Mouse (Mus musculus) bone marrow macrophage, adult 2 months (primary cell): ENCODE data around the gene Gm21987. TPM values are rescaled to one million over a fixed set of nuclear protein-coding genes. Genes with fewer than 3 reads are reported as not detected.

Source experiments
- H3K27ac ChIP-seq: 2 replicates; pipeline ENCODE4 v1.5.1; 2012; ENCODE audit warnings: low read depth, low read length; ENCODE audit not compliant: insufficient read depth
- H3K4me1 ChIP-seq: 2 replicates; pipeline ENCODE4 v1.6.1; 2012; ENCODE audit warnings: low read length; ENCODE audit not compliant: control insufficient read depth, insufficient read depth
- H3K4me3 ChIP-seq: 2 replicates; pipeline ENCODE4 v1.5.1; 2012; ENCODE audit warnings: mild to moderate bottlenecking, low read length, moderate library complexity; ENCODE audit not compliant: insufficient read depth
- CTCF ChIP-seq: IDR thresholded peaks from 2 replicates; pipeline ENCODE4 v1.5.1; 2012; ENCODE audit warnings: low read depth, mild to moderate bottlenecking, low read length, moderate library complexity
- POLR2A ChIP-seq: IDR thresholded peaks from 2 replicates; pipeline ENCODE4 v1.6.1; 2012; ENCODE audit warnings: mild to moderate bottlenecking, low read depth, low read length, borderline replicate concordance
- polyA plus RNA-seq: library from polyadenylated mRNA; stranded (reverse); fragments of >200 nt; gene quantifications from 2 replicates; pipeline ENCODE4 v1.2.4, GENCODE M21; 2012; ENCODE audit not compliant: missing spikeins, insufficient read depth, insufficient read length

Gene Gm21987
- polyA plus RNA-seq, 1 experiment: not detected

GRCm38 (mm10) chr16:38400311-38400960 is 53.6 kb downstream of the Gm21987 start:
- H3K27ac ChIP-seq: no peak overlapping the region
- TF ChIP-seq CTCF: no peak
- TF ChIP-seq POLR2A: no peak
- H3K4me3 ChIP-seq: no peak overlapping the region
- peaks cover 21% of the 10 kb centered on the region for H3K4me1 ChIP-seq

GRCm38 (mm10) chr16:38401468-38401867 is 54.6 kb downstream of the Gm21987 start:
- TF ChIP-seq POLR2A (no peak), CTCF (no peak)
- H3K27ac ChIP-seq: no peak overlapping the region
- H3K4me1 ChIP-seq: peaks cover 20% of the 10 kb centered on the region
- no peak overlapping the region for H3K4me3 ChIP-seq

GRCm38 (mm10) chr16:38403639-38404038 is 56.8 kb downstream of the Gm21987 start:
- no peak overlapping the region for H3K27ac ChIP-seq

GRCm38 (mm10) chr16:38406293-38406692 is 59.5 kb downstream of the Gm21987 start:
- H3K27ac ChIP-seq: no peak overlapping the region
- H3K4me3 ChIP-seq: no peak overlapping the region
- peaks cover 23% of the 10 kb centered on the region for H3K4me1 ChIP-seq
- TF ChIP-seq POLR2A (no peak), CTCF (no peak)

More at GRCm38 (mm10) chr16:38403639-38404038, 56.8 kb downstream of the Gm21987 start:
- Histone ChIP-seq H3K4me1 (peaks cover 22% of the 10 kb centered on the region), H3K4me3 (no peak overlapping the region)
- no peak for TF ChIP-seq CTCF
- TF ChIP-seq POLR2A: no peak

GRCm38 (mm10) chr16:38406708-38407107 is 59.9 kb downstream of the Gm21987 start:
- Histone ChIP-seq H3K4me3 (no peak overlapping the region), H3K4me1 (peaks cover 23% of the 10 kb centered on the region)

GRCm38 (mm10) chr16:38407584-38407983 is 60.7 kb downstream of the Gm21987 start:
- Histone ChIP-seq H3K27ac (no peak overlapping the region), H3K4me3 (no peak overlapping the region), H3K4me1 (peaks cover 23% of the 10 kb centered on the region)
- TF ChIP-seq POLR2A (no peak), CTCF (no peak)

More at GRCm38 (mm10) chr16:38406708-38407107, 59.9 kb downstream of the Gm21987 start:
- no peak overlapping the region for H3K27ac ChIP-seq
- TF ChIP-seq CTCF: no peak
- TF ChIP-seq POLR2A: no peak

GRCm38 (mm10) chr16:38408416-38408815 is 61.6 kb downstream of the Gm21987 start:
- H3K27ac ChIP-seq: no peak overlapping the region

More at GRCm38 (mm10) chr16:38408416-38408815, 61.6 kb downstream of the Gm21987 start:
- TF ChIP-seq POLR2A (no peak), CTCF (no peak)
- H3K4me1 ChIP-seq: peaks cover 20% of the 10 kb centered on the region
- H3K4me3 ChIP-seq: no peak overlapping the region

Other genes with a start within 250 kb of the Gm21987 start
- not detected in 2 replicates for gene Nr1i2, start 52.2 kb upstream of the Gm21987 start, polyA plus RNA-seq
- gene Maats1, start 4.9 kb upstream of the Gm21987 start, polyA plus RNA-seq: not detected in 2 replicates
- 115 and 119 TPM in 2 replicates for gene Cox17, start within 50 bp of the Gm21987 start, polyA plus RNA-seq
- not detected in 2 replicates for gene Popdc2, start 15.2 kb downstream of the Gm21987 start, polyA plus RNA-seq
- not detected in 2 replicates for gene Pla1a, start 86.1 kb downstream of the Gm21987 start, polyA plus RNA-seq
- gene Adprh, start 105.7 kb downstream of the Gm21987 start, polyA plus RNA-seq: 32.8 and 38.1 TPM in 2 replicates
- gene Cd80, start 108.5 kb downstream of the Gm21987 start, polyA plus RNA-seq: 7.7 and 8.9 TPM in 2 replicates
- gene Timmdc1, start 175.6 kb downstream of the Gm21987 start, polyA plus RNA-seq: 11.9 and 13.1 TPM in 2 replicates
- gene Poglut1, start 203.2 kb downstream of the Gm21987 start, polyA plus RNA-seq: 26.0 and 28.2 TPM in 2 replicates
- gene Tmem39a, start 211.7 kb downstream of the Gm21987 start, polyA plus RNA-seq: 25.9 and 30.2 TPM in 2 replicates